Mouse (Mus musculus) right cerebral cortex, postnatal 14 days (tissue): Measurements from ENCODE around the gene Krtap6-1.
"Not testable (repeated sequence)": the region's sequence is repeated elsewhere in the genome, so short reads cannot be mapped to it uniquely, and the experiment has no call there.

ENCODE experiments used
- DNase-seq: peaks from one replicate; pipeline ENCODE4 v3.0.0; 2022

Krtap6-1 gene

DNA sequence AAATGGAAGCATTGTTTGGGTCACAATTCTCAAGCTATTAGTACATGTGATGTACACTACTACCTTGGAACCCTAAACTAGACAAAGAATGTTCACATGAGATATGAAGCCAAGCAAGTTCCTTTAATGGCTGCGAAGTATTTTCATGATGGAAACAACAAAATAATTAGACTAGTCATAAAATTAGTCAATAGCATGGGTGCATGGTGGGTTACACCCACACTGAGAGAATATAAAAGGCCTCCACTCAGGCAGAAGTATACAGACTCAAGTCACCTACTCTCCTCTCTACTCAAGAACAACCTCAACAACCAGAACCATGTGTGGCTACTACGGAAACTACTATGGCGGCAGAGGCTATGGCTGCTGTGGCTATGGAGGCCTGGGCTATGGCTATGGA lies at the start of gene Krtap6-1:
Krtap6-1 (plus strand) TSS at position 301 of the 400 bp plus-strand sequence.
- DNase-seq: not testable (repeated sequence)

DNA sequence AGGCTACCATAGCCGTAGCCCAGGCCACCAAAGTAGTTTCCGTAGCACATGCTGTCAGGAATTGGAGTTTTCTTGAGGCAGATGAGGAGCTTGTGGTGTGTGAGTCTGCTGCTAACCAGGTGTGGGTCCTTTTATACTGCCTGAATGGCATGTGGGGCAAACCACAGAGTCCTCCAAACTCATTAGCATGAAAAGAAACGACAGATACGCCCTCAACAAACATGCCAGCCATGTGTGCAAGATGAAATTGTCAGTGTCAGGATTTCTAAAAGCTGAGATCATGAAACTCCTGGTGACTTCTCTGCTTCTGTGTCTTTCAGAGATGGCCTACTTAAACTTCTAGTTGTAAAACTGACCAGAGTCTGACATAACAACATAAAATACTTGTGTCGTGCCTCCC lies 20.8 kb upstream of the Krtap6-1 start, which contains the start of gene Krtap22-2:
Krtap22-2 (minus strand) TSS at position 101 of the 400 bp plus-strand sequence.
- no peak for DNase-seq

DNA sequence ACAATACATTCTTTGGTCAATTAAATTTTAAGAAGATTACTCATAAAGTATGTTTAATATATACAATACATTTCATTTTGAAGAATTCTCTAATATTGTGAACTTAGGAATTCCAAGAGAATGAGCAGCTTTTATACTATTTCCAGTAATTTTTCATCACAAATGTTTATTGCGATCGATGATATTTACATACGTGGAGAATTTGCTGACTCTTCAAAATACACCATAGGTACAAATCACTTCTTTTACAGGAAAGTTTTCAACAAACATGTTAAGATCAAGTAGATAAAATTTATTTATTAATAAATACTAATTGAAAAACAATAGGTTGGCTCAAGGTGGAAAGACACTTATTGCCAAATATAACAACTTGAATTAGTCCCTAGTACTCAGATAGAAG lies 17.5 kb upstream of the Krtap6-1 start:
- no peak for DNase-seq

DNA sequence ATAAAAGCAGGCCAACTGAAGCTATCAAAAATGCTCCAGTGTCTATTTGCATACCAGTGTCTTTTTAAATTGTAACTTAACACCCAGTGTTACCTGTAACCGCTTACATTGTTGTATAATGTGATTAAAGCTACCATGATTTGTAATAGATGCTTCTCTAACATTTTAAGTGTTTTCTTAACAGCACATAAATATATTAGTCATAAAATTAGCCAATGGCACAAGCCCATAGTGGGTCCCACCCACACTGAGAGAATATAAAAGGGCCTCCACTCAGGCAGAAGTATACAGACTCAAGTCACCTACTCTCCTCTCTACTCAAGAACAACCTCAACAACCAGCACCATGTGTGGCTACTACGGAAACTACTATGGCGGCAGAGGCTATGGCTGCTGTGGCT lies 16.5 kb upstream of the Krtap6-1 start, which contains the start of gene Gm10229:
Gm10229 (plus strand) TSS at position 301 of the 400 bp plus-strand sequence.
- not testable (repeated sequence) for DNase-seq

DNA sequence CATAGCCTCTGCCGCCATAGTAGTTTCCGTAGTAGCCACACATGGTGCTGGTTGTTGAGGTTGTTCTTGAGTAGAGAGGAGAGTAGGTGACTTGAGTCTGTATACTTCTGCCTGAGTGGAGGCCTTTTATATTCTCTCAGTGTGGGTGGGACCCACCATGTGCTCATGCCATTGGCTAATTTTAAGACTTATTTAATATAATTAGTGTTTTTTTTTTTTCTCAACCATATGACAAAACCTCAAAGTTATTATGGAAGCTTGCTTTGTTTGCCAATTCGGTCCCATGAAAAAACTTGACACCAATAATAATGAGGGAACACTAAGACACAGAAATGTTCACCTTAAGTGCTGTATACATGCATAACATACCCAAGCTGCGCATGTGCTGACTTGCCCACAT lies 9.9 kb downstream of the Krtap6-1 start, which contains the start of gene Gm10228:
Gm10228 (minus strand) TSS at position 101 of the 400 bp plus-strand sequence.
- DNase-seq: not testable (repeated sequence)

DNA sequence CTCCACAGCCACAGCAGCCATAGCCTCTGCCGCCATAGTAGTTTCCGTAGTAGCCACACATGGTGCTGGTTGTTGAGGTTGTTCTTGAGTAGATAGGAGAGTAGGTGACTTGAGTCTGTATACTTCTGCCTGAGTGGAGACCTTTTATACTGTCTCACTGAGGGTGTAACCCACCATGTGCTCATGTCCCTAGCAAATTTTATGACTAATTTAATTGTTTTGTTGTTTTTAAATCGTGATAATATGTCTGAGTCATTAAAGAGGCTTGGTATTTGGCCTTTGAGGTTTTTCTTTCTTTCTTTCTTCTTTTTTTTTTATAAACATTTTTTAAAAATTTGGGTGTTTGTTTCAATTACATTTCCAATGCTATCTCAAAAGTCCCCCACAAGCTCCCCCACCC lies 16.3 kb downstream of the Krtap6-1 start, which contains the start of gene Krtap6-5:
Krtap6-5 (minus strand) TSS at position 101 of the 400 bp plus-strand sequence.
- DNase-seq: no peak

DNA sequence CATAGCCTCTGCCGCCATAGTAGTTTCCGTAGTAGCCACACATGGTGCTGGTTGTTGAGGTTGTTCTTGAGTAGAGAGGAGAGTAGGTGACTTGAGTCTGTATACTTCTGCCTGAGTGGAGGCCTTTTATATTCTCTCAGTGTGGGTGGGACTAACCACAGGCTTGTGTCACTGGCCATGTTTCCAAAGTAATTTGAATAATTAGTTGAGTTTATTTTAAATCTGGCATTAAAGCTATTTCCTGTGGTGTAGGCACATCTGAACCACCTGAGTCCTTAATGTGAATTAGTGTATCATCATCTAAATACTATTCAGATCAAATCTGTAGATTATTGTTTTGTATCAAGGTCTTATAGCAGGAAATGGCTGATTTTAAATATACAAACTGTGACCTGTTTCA lies 32.4 kb downstream of the Krtap6-1 start, which contains the start of gene 1110025L11Rik:
1110025L11Rik (minus strand) TSS at position 101 of the 400 bp plus-strand sequence.
- not testable (repeated sequence) for DNase-seq

DNA sequence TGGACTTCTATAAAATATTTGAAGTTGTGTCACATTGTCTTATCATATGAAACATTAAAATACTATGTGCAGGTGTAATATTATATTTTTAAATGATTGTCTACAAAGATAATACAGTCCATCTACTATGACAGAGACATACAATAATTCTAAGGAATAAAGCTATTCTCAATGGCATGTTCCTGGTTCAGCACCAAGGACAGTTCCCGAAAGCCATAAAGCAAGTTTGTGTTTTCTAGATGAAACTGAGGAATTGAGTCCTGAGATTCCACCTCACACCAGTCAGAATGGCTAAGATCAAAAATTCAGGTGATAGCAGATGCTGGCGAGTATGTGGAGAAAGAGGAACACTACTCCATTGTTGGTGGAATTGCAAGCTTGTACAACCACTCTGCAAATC lies 39.5 kb downstream of the Krtap6-1 start:
- not testable (repeated sequence) for DNase-seq
